Mouse (Mus musculus) hindbrain, embryonic 11.5 days (tissue): ENCODE results near the gene Grk5. TPM values are rescaled to one million over a fixed set of nuclear protein-coding genes. Genes with fewer than 3 reads are reported as not detected.
"Not testable (repeated sequence)": the region's sequence is repeated elsewhere in the genome, so short reads cannot be mapped to it uniquely, and the experiment has no call there.

ENCODE experiments used
- ATAC-seq: fragments of 200-750 bp; cut with Nextera tagmentation; 2 replicates; pipeline ENCODE4 v1.8.0; 2017; ENCODE audit warnings: mild to moderate bottlenecking, moderate TSS enrichment, moderate library complexity; ENCODE audit not compliant: low FRiP score
- DNase-seq: peaks from one replicate; pipeline ENCODE4 v3.0.0-alpha.2; 2015; ENCODE audit warnings: low spot score
- H3K27ac ChIP-seq: fragments of 300-500 bp; sonication (generic); 2 replicates; pipeline ENCODE4 v1.5.1; 2014; ENCODE audit warnings: mild to moderate bottlenecking, low read depth, low read length
- H3K27me3 ChIP-seq: fragments of 300-500 bp; sonication (generic); 2 replicates; pipeline ENCODE4 v1.6.1; 2014; ENCODE audit warnings: mild to moderate bottlenecking, low read length, moderate library complexity, mixed read lengths; ENCODE audit not compliant: control insufficient read depth, insufficient read depth
- H3K36me3 ChIP-seq: fragments of 300-500 bp; sonication (generic); 2 replicates; pipeline ENCODE4 v1.6.1; 2014; ENCODE audit warnings: mild to moderate bottlenecking, low read length, moderate library complexity, mixed read lengths; ENCODE audit not compliant: control insufficient read depth, insufficient read depth
- H3K4me1 ChIP-seq: fragments of 300-500 bp; sonication (generic); replicated peaks from 2 replicates; pipeline ENCODE4 v1.6.1; 2014; ENCODE audit warnings: low read length, mixed read lengths; ENCODE audit not compliant: control insufficient read depth, insufficient read depth
- H3K4me2 ChIP-seq: fragments of 300-500 bp; sonication (generic); replicated peaks from 2 replicates; pipeline ENCODE4 v1.6.1; 2014; ENCODE audit warnings: mild to moderate bottlenecking, low read depth, low read length
- H3K4me3 ChIP-seq: fragments of 300-500 bp; sonication (generic); 2 replicates; pipeline ENCODE4 v1.5.1; 2014; ENCODE audit warnings: low read depth, low read length
- H3K9ac ChIP-seq: fragments of 300-500 bp; sonication (generic); 2 replicates; pipeline ENCODE4 v1.6.1; 2014; ENCODE audit warnings: low read depth, low read length
- H3K9me3 ChIP-seq: fragments of 300-500 bp; sonication (generic); 2 replicates; pipeline ENCODE4 v1.6.1; 2016; ENCODE audit warnings: low read length; ENCODE audit not compliant: control insufficient read depth
- WGBS: fragments of 180-500 bp; shearing (Covaris S2); extraction: QIAGEN DNeasy Blood & Tissue Kit; methylation state at CpG from one replicate; pipeline ENCODE4 v1.1.7; 2014; 5-methylcytosine and 5-hydroxymethylcytosine counted together
- polyA plus RNA-seq: library from polyadenylated mRNA; unstranded; fragments of >200 nt; fragmentation: Nextera tagmentation; extraction: Ambion mirVana; gene quantifications from 2 replicates; pipeline ENCODE4 v1.2.1, GENCODE M21; 2014

The Grk5 gene
- polyA plus RNA-seq, result 3.0 and 3.7 TPM in 2 replicates

GRCm38 (mm10) chr19:60889714-60890315 is at the start of gene Grk5:
Gene Grk5 (plus strand): TSS chr19:60889749.
- Histone ChIP-seq H3K4me2 (peak within 1 kb of the TSS; percentile 64), H3K9ac (peak within 1 kb of the TSS; percentile 93), H3K4me3 (peak within 1 kb of the TSS; percentile 79), H3K27ac (peak within 1 kb of the TSS; percentile 95), H3K9me3 (no peaks in the 10 kb centered on the region), H3K36me3 (no peaks in the 10 kb centered on the region), H3K4me1 (no peaks in the 10 kb centered on the region; the same call in 1 of the 2 replicates), H3K27me3 (no peaks in the 10 kb centered on the region)
- DNase-seq, result peak; percentile 98
- ATAC-seq, result peak; percentile 98
- under 1% methylated on average over 53 of the region's 55 CpGs for WGBS

GRCm38 (mm10) chr19:60843324-60843723 is 46.2 kb upstream of the Grk5 start:
- Histone ChIP-seq H3K4me1 (no peaks in the 10 kb centered on the region), H3K9ac (no peak overlapping the region), H3K9me3 (no peaks in the 10 kb centered on the region), H3K27me3 (no peaks in the 10 kb centered on the region), H3K36me3 (no peaks in the 10 kb centered on the region), H3K4me3 (no peak overlapping the region), H3K4me2 (no peak overlapping the region), H3K27ac (no peak overlapping the region)
- DNase-seq (no peak), ATAC-seq (no peak)

DNA sequence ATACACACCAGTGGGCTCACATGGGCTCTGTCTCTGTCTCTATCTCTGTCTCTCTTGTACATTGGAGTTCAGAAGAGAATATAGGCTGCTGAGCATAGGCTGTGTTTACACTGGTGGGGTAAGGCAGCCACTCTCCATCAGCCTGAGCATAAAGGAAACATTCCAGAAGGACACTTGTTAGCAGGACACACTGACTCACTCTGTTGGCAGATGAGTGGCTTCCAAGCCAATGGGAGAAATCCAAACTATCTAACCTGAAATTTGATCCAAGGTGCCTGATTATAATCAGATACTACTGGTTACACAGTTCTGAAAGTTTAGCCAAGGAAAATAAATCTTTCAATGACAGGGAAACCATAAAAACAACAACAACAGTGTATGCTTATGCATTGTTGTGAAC is 43.8 kb upstream of the Grk5 start:
- Histone ChIP-seq H3K4me1 (no peaks in the 10 kb centered on the region), H3K27ac (no peak overlapping the region), H3K9ac (no peak overlapping the region), H3K9me3 (no peaks in the 10 kb centered on the region), H3K4me3 (no peak overlapping the region), H3K4me2 (no peak overlapping the region), H3K27me3 (no peaks in the 10 kb centered on the region), H3K36me3 (no peaks in the 10 kb centered on the region)
- DNase-seq (no peak), ATAC-seq (no peak)

- peak; percentile 88 for DNase-seq
- WGBS, result 4% methylated on average over 30 of the region's 30 CpGs
- Histone ChIP-seq H3K9me3 (no peaks in the 10 kb centered on the region), H3K36me3 (no peaks in the 10 kb centered on the region), H3K9ac (peak within 1 kb of the TSS; percentile 68), H3K4me2 (peak within 1 kb of the TSS; percentile 66), H3K4me3 (peak within 1 kb of the TSS; percentile 55), H3K4me1 (no peaks in the 10 kb centered on the region), H3K27ac (peak within 1 kb of the TSS; percentile 47; the same call in 1 of the 2 replicates), H3K27me3 (no peaks in the 10 kb centered on the region)
- peak; percentile 99 for ATAC-seq
These were observed 28.5 kb upstream of the Grk5 start, which contains the start of gene Sfxn4 for GRCm38 (mm10) chr19:60860868-60861700. Gene Sfxn4 (minus strand): TSS chr19:60861479.

DNA sequence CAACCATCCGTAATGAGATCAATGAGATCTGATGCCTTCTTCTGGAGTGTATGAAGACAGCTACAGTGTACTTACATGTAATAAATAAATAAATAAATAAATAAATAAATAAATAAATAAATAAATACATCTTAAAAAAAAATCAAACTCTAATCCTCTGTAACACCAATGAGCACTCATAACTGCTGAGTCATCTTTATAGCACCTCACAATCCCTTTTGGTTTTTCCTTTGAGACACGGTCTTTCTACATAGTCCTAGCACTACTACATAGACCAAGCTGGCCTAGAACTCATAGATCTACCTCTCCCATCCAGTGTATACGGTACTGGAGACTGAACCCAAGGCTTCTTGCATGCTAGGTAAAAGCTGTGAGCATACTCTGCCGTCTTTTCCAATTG is 23.4 kb upstream of the Grk5 start:
- H3K27me3 ChIP-seq, H3K4me1 ChIP-seq, H3K4me2 ChIP-seq, H3K36me3 ChIP-seq, H3K9me3 ChIP-seq, DNase-seq, H3K4me3 ChIP-seq, H3K9ac ChIP-seq, H3K27ac ChIP-seq, ATAC-seq: not testable (repeated sequence)
- 97% methylated on average over 4 of the region's 4 CpGs for WGBS

DNA sequence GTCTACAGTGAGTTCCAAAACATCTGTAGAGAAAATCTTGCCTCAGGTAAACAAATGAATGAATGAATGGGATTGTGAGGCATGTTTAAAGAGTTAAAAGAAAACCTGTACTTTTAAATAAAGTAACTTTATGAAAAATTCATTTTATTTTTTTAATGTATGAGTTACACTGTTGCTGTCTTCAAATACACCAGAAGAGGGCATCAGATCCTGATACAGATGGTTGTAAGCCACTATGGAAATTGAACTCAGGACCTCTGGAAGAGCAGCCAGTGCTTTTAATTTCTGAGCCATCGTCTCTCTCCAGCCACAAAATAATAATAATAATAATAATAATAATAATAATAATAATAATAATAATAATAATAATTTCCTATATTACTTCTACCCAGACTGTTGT is 19.1 kb upstream of the Grk5 start:
- no peak overlapping the region for H3K9ac ChIP-seq
- no peak for ATAC-seq
- H3K4me2 ChIP-seq, result no peak overlapping the region
- H3K4me3 ChIP-seq, result no peak overlapping the region
- H3K9me3 ChIP-seq, result no peaks in the 10 kb centered on the region
- H3K27ac ChIP-seq, result no peak overlapping the region
- WGBS, result 96% methylated on average over 1 of the region's 1 CpGs
- 0 out of 2 replicates have a peak, but pooled peaks cover 2% of the 10 kb centered on the region for H3K4me1 ChIP-seq
- H3K27me3 ChIP-seq, result no peaks in the 10 kb centered on the region
- no peaks in the 10 kb centered on the region for H3K36me3 ChIP-seq
- no peak for DNase-seq

DNA sequence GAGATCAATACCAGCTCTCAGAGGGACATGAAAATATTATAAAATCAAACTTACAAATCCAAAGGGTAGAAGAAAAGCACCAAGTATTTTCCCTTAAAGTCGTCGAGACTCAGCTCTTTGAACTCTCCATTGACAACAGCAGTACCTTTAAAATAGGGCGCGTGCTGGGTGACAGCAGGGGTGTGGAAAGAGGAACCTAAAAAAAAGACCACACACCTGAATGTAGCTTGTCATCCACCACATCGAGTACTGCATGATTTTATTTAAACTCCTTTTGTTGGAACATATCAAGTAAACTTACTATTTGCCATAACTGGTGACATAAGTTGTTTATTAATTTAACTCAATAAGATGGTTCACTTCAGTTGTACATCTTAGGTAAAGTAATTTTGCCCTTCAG is 18.2 kb upstream of the Grk5 start:
- Histone ChIP-seq H3K9me3 (no peaks in the 10 kb centered on the region), H3K9ac (no peak overlapping the region), H3K4me1 (0 out of 2 replicates have a peak, but pooled peaks cover 2% of the 10 kb centered on the region), H3K36me3 (no peaks in the 10 kb centered on the region), H3K4me2 (no peak overlapping the region), H3K4me3 (no peak overlapping the region), H3K27me3 (no peaks in the 10 kb centered on the region), H3K27ac (no peak overlapping the region)
- ATAC-seq, result no peak
- no peak for DNase-seq
- WGBS, result 93% methylated on average over 5 of the region's 5 CpGs

- Histone ChIP-seq H3K4me3 (no peak overlapping the region), H3K4me1 (0 out of 2 replicates have a peak, but pooled peaks cover 2% of the 10 kb centered on the region), H3K27ac (no peak overlapping the region), H3K36me3 (no peaks in the 10 kb centered on the region), H3K27me3 (no peaks in the 10 kb centered on the region), H3K9me3 (no peaks in the 10 kb centered on the region), H3K9ac (no peak overlapping the region), H3K4me2 (no peak overlapping the region)
- WGBS, result 62% methylated on average over 1 of the region's 1 CpGs
- no peak for DNase-seq
- no peak for ATAC-seq
These were observed 17.3 kb upstream of the Grk5 start for GRCm38 (mm10) chr19:60872272-60872671.
